Mouse (Mus musculus) heart, embryonic 11.5 days (tissue): ENCODE data around the gene Gm17428. TPM values are rescaled to one million over a fixed set of nuclear protein-coding genes. Genes with fewer than 3 reads are reported as not detected.
A peak's percentile ranks its signal among the peaks of the same experiment; 100 is the strongest.

Experiments
- ATAC-seq: fragments of 200-750 bp; cut with Nextera tagmentation; replicated peaks from 2 replicates; pipeline ENCODE4 v1.8.0; 2017; ENCODE audit warnings: moderate library complexity; ENCODE audit not compliant: insufficient number of reproducible peaks, low FRiP score, low TSS enrichment
- H3K27ac ChIP-seq: fragments of 300-500 bp; sonication (generic); 2 replicates; pipeline ENCODE4 v1.5.1; 2014; ENCODE audit warnings: mild to moderate bottlenecking, low read depth, low read length
- H3K27me3 ChIP-seq: fragments of 300-500 bp; sonication (generic); 2 replicates; pipeline ENCODE4 v1.6.1; 2014; ENCODE audit warnings: mild to moderate bottlenecking, low read length, mixed read lengths; ENCODE audit not compliant: control insufficient read depth, insufficient read depth
- H3K36me3 ChIP-seq: fragments of 300-500 bp; sonication (generic); 2 replicates; pipeline ENCODE4 v1.6.1; 2014; ENCODE audit warnings: mild to moderate bottlenecking, low read length, moderate library complexity, mixed read lengths; ENCODE audit not compliant: control insufficient read depth, insufficient read depth
- H3K4me1 ChIP-seq: fragments of 300-500 bp; sonication (generic); 2 replicates; pipeline ENCODE4 v1.6.1; 2014; ENCODE audit warnings: low read length; ENCODE audit not compliant: control insufficient read depth, insufficient read depth
- H3K4me2 ChIP-seq: fragments of 300-500 bp; sonication (generic); 2 replicates; pipeline ENCODE4 v1.6.1; 2014; ENCODE audit warnings: mild to moderate bottlenecking, moderate library complexity
- H3K4me3 ChIP-seq: fragments of 300-500 bp; sonication (generic); 2 replicates; pipeline ENCODE4 v1.5.1; 2014; ENCODE audit warnings: low read depth, low read length
- H3K9ac ChIP-seq: fragments of 300-500 bp; sonication (generic); 2 replicates; pipeline ENCODE4 v1.6.1; 2014; ENCODE audit warnings: mild to moderate bottlenecking, low read depth, low read length, moderate library complexity
- H3K9me3 ChIP-seq: fragments of 300-500 bp; sonication (generic); replicated peaks from 2 replicates; pipeline ENCODE4 v1.6.1; 2016; ENCODE audit warnings: low read length; ENCODE audit not compliant: control insufficient read depth
- WGBS: fragments of 180-500 bp; shearing (Covaris S2); extraction: QIAGEN DNeasy Blood & Tissue Kit; methylation state at CpG from one replicate; pipeline ENCODE4 v1.1.7; 2014; ENCODE audit not compliant: insufficient replicate concordance; 5-methylcytosine and 5-hydroxymethylcytosine counted together
- polyA plus RNA-seq: library from polyadenylated mRNA; unstranded; fragments of >200 nt; fragmentation: Nextera tagmentation; extraction: Ambion mirVana; gene quantifications from 2 replicates; pipeline ENCODE4 v1.2.1, GENCODE M21; 2014

The Gm17428 gene
- polyA plus RNA-seq, 1 experiment from 2014 or later = not detected

- Histone ChIP-seq H3K4me2 (no peak overlapping the region), H3K9ac (no peak overlapping the region), H3K9me3 (no peaks in the 10 kb centered on the region), H3K27me3 (no peaks in the 10 kb centered on the region), H3K4me1 (0 out of 2 replicates have a peak, but pooled peaks cover 4% of the 10 kb centered on the region), H3K27ac (0 out of 2 replicates have a peak overlapping the region, but pooled peaks have one; percentile 35), H3K36me3 (0 out of 2 replicates have a peak, but pooled peaks cover 2% of the 10 kb centered on the region), H3K4me3 (no peak overlapping the region)
- WGBS = 54% methylated on average over 15 of the region's 15 CpGs
- no peak for ATAC-seq
Observed at GRCm38 (mm10) chr14:54938431-54939219, 38.1 kb upstream of the Gm17428 start.

- 0 out of 2 replicates have a peak, but pooled peaks cover 4% of the 10 kb centered on the region for H3K4me1 ChIP-seq
- 0 out of 2 replicates have a peak, but pooled peaks cover 5% of the 10 kb centered on the region for H3K36me3 ChIP-seq
- 40% methylated on average over 12 of the region's 12 CpGs for WGBS
- no peak for ATAC-seq
- no peaks in the 10 kb centered on the region for H3K9me3 ChIP-seq
- H3K27ac ChIP-seq = peak overlapping the region; percentile 41; the same call in 1 of the 2 replicates
- no peaks in the 10 kb centered on the region for H3K27me3 ChIP-seq
- H3K4me3 ChIP-seq = no peak overlapping the region
- H3K4me2 ChIP-seq = no peak overlapping the region
- no peak overlapping the region for H3K9ac ChIP-seq
Observed at GRCm38 (mm10) chr14:54939434-54940175, 37.1 kb upstream of the Gm17428 start.

GRCm38 (mm10) chr14:54940176-54940530 lies 36.6 kb upstream of the Gm17428 start:
- 0 out of 2 replicates have a peak, but pooled peaks cover 4% of the 10 kb centered on the region for H3K4me1 ChIP-seq
- no peak for ATAC-seq
- H3K4me2 ChIP-seq = no peak overlapping the region
- H3K4me3 ChIP-seq = no peak overlapping the region
- WGBS = 64% methylated on average over 3 of the region's 3 CpGs
- H3K36me3 ChIP-seq = 0 out of 2 replicates have a peak, but pooled peaks cover 5% of the 10 kb centered on the region
- no peaks in the 10 kb centered on the region for H3K9me3 ChIP-seq
- no peak overlapping the region for H3K9ac ChIP-seq
- no peaks in the 10 kb centered on the region for H3K27me3 ChIP-seq
- peak overlapping the region; percentile 41; the same call in 1 of the 2 replicates for H3K27ac ChIP-seq

GRCm38 (mm10) chr14:54941024-54941978 lies 35.4 kb upstream of the Gm17428 start:
- no peak overlapping the region; the same call in 1 of the 2 replicates for H3K27ac ChIP-seq
- no peak for ATAC-seq
- WGBS = 57% methylated on average over 13 of the region's 13 CpGs

GRCm38 (mm10) chr14:54942479-54942878 lies 34.3 kb upstream of the Gm17428 start:
- Histone ChIP-seq H3K9me3 (no peaks in the 10 kb centered on the region), H3K4me2 (no peak overlapping the region), H3K9ac (no peak overlapping the region), H3K27ac (no peak overlapping the region), H3K36me3 (0 out of 2 replicates have a peak, but pooled peaks cover 5% of the 10 kb centered on the region), H3K27me3 (no peaks in the 10 kb centered on the region), H3K4me3 (no peak overlapping the region), H3K4me1 (no peaks in the 10 kb centered on the region; the same call in 1 of the 2 replicates)
- 72% methylated on average over 8 of the region's 8 CpGs for WGBS
- no peak for ATAC-seq

More at GRCm38 (mm10) chr14:54941024-54941978, 35.4 kb upstream of the Gm17428 start:
- H3K27me3 ChIP-seq = no peaks in the 10 kb centered on the region
- H3K4me1 ChIP-seq = peaks cover 2% of the 10 kb centered on the region; the same call in 1 of the 2 replicates
- no peak overlapping the region for H3K4me2 ChIP-seq
- H3K4me3 ChIP-seq = no peak overlapping the region
- H3K36me3 ChIP-seq = 0 out of 2 replicates have a peak, but pooled peaks cover 5% of the 10 kb centered on the region
- H3K9me3 ChIP-seq = no peaks in the 10 kb centered on the region
- H3K9ac ChIP-seq = no peak overlapping the region

- no peak overlapping the region for H3K4me3 ChIP-seq
- H3K9me3 ChIP-seq = no peaks in the 10 kb centered on the region
- H3K4me1 ChIP-seq = peaks cover under 1% of the 10 kb centered on the region; the same call in 1 of the 2 replicates
- H3K27ac ChIP-seq = no peak overlapping the region
- 0 out of 2 replicates have a peak, but pooled peaks cover 5% of the 10 kb centered on the region for H3K36me3 ChIP-seq
- ATAC-seq = no peak
- no peak overlapping the region for H3K9ac ChIP-seq
- H3K27me3 ChIP-seq = no peaks in the 10 kb centered on the region; the same call in 1 of the 2 replicates
- WGBS = 87% methylated on average over 7 of the region's 7 CpGs
- no peak overlapping the region for H3K4me2 ChIP-seq
Observed at GRCm38 (mm10) chr14:54943971-54944370, 32.8 kb upstream of the Gm17428 start.

GRCm38 (mm10) chr14:54944939-54945338 lies 31.8 kb upstream of the Gm17428 start:
- Histone ChIP-seq H3K9ac (no peak overlapping the region), H3K27me3 (no peaks in the 10 kb centered on the region; the same call in 1 of the 2 replicates), H3K4me3 (no peak overlapping the region), H3K4me1 (peaks cover 4% of the 10 kb centered on the region; the same call in 1 of the 2 replicates), H3K36me3 (0 out of 2 replicates have a peak, but pooled peaks cover 9% of the 10 kb centered on the region), H3K27ac (no peak overlapping the region), H3K4me2 (no peak overlapping the region), H3K9me3 (no peaks in the 10 kb centered on the region)
- WGBS = 63% methylated on average over 2 of the region's 2 CpGs
- ATAC-seq = no peak
